Mouse (Mus musculus): Measurements from ENCODE around the gene Foxf1. TPM values are rescaled to one million over a fixed set of nuclear protein-coding genes. Genes with fewer than 3 reads are reported as not detected.
A peak's percentile ranks its signal among the peaks of the same experiment; 100 is the strongest.

The Foxf1 gene
- polyA plus RNA-seq, 1 experiment, result not detected

GRCm38 (mm10) chr8:121120456-121121419 is 36.6 kb downstream of the Foxf1 start:
- Histone ChIP-seq H3ac (ENCODE audit: control insufficient read depth, insufficient read length) (no peak overlapping the region), H3K79me2 (ENCODE audit: control insufficient read depth, insufficient read depth) (peaks cover 39% of the 10 kb centered on the region), H3K4me3 (peak overlapping the region; percentile 82), H3K36me3 (ENCODE audit: control insufficient read depth, insufficient read depth) (no peaks in the 10 kb centered on the region), H3K27me3 (ENCODE audit: control insufficient read depth, insufficient read depth, insufficient read length) (no peaks in the 10 kb centered on the region), H3K4me2 (ENCODE audit: low read depth) (peak overlapping the region; percentile 98)
- no peak for TF ChIP-seq MYOG (IDR thresholded peaks at IDR 0.05; ENCODE audit: control insufficient read depth in 1 of 3, insufficient read depth in 1 of 3, insufficient read length in 2 of 3, low read depth in 2 of 3)
- no peak for TF ChIP-seq MAX (IDR thresholded peaks at IDR 0.05; ENCODE audit: low read depth)
- TF ChIP-seq TCF3 (IDR thresholded peaks at IDR 0.05; ENCODE audit: insufficient read length, low read depth), result no peak
- TF ChIP-seq CEBPB (IDR thresholded peaks at IDR 0.05; ENCODE audit: insufficient read depth, poor library complexity, severe bottlenecking), result no peak
- no peak for TF ChIP-seq POLR2A (IDR thresholded peaks at IDR 0.05; ENCODE audit: insufficient read length, low read depth)
- TF ChIP-seq POLR2AphosphoS2 (IDR thresholded peaks at IDR 0.05; ENCODE audit: insufficient read length, low read depth), result no peak
- TF ChIP-seq REST (IDR thresholded peaks at IDR 0.05; ENCODE audit: insufficient read depth, insufficient read length), result no peak
- no peak for TF ChIP-seq SRF (IDR thresholded peaks at IDR 0.05; ENCODE audit: control insufficient read depth, insufficient read length, low read depth)
- TF ChIP-seq USF1 (IDR thresholded peaks at IDR 0.05; ENCODE audit: low read depth), result no peak

- TF ChIP-seq E2F4 (IDR thresholded peaks at IDR 0.05; ENCODE audit: insufficient read depth), result no peak
- no peak for TF ChIP-seq TCF12 (IDR thresholded peaks at IDR 0.05; ENCODE audit: insufficient read depth, poor library complexity, severe bottlenecking)
- no peak for TF ChIP-seq POLR2A (IDR thresholded peaks at IDR 0.05; ENCODE audit: insufficient read length, low read depth)
- H3K4me3 ChIP-seq, result peak overlapping the region; percentile 82
- no peaks in the 10 kb centered on the region for H3K36me3 ChIP-seq (ENCODE audit: control insufficient read depth, insufficient read depth)
- peaks cover 39% of the 10 kb centered on the region for H3K79me2 ChIP-seq (ENCODE audit: control insufficient read depth, insufficient read depth)
- no peak overlapping the region for H3ac ChIP-seq (ENCODE audit: control insufficient read depth, insufficient read length)
- no peaks in the 10 kb centered on the region for H3K27me3 ChIP-seq (ENCODE audit: control insufficient read depth, insufficient read depth, insufficient read length)
- H3K4me2 ChIP-seq (ENCODE audit: low read depth), result peak overlapping the region; percentile 98
Measured at GRCm38 (mm10) chr8:121121704-121122103, 37.5 kb downstream of the Foxf1 start.

- no peak overlapping the region for H3K4me3 ChIP-seq
- peaks cover 39% of the 10 kb centered on the region for H3K79me2 ChIP-seq (ENCODE audit: control insufficient read depth, insufficient read depth)
- H3K36me3 ChIP-seq (ENCODE audit: control insufficient read depth, insufficient read depth), result no peaks in the 10 kb centered on the region
- TF ChIP-seq TCF12 (IDR thresholded peaks at IDR 0.05; ENCODE audit: insufficient read depth, poor library complexity, severe bottlenecking) (no peak), MYOG (IDR thresholded peaks at IDR 0.05; ENCODE audit: control insufficient read depth in 1 of 3, insufficient read depth in 1 of 3, insufficient read length in 2 of 3, low read depth in 2 of 3) (no peak), REST (IDR thresholded peaks at IDR 0.05; ENCODE audit: insufficient read depth, insufficient read length) (no peak), SRF (IDR thresholded peaks at IDR 0.05; ENCODE audit: control insufficient read depth, insufficient read length, low read depth) (no peak), MAX (IDR thresholded peaks at IDR 0.05; ENCODE audit: low read depth) (no peak), POLR2A (IDR thresholded peaks at IDR 0.05; ENCODE audit: insufficient read length, low read depth) (no peak), POLR2AphosphoS2 (IDR thresholded peaks at IDR 0.05; ENCODE audit: insufficient read length, low read depth) (no peak), E2F4 (IDR thresholded peaks at IDR 0.05; ENCODE audit: insufficient read depth) (no peak), MYOD1 (IDR thresholded peaks at IDR 0.05; ENCODE audit: control insufficient read depth in 1 of 3, insufficient read length in 2 of 3, low read depth in 2 of 3) (no peak), CEBPB (IDR thresholded peaks at IDR 0.05; ENCODE audit: insufficient read depth, poor library complexity, severe bottlenecking) (no peak), TCF3 (IDR thresholded peaks at IDR 0.05; ENCODE audit: insufficient read length, low read depth) (no peak), USF1 (IDR thresholded peaks at IDR 0.05; ENCODE audit: low read depth) (no peak)
- no peaks in the 10 kb centered on the region for H3K27me3 ChIP-seq (ENCODE audit: control insufficient read depth, insufficient read depth, insufficient read length)
- peak overlapping the region; percentile 98 for H3K4me2 ChIP-seq (ENCODE audit: low read depth)
- no peak overlapping the region for H3ac ChIP-seq (ENCODE audit: control insufficient read depth, insufficient read length)
Measured at GRCm38 (mm10) chr8:121122368-121122767, 38.2 kb downstream of the Foxf1 start.

GRCm38 (mm10) chr8:121123113-121123512 is 38.9 kb downstream of the Foxf1 start:
- no peak overlapping the region for H3ac ChIP-seq (ENCODE audit: control insufficient read depth, insufficient read length)
- TF ChIP-seq USF1 (IDR thresholded peaks at IDR 0.05; ENCODE audit: low read depth), result no peak
- TF ChIP-seq MYOG (IDR thresholded peaks at IDR 0.05; ENCODE audit: control insufficient read depth in 1 of 3, insufficient read depth in 1 of 3, insufficient read length in 2 of 3, low read depth in 2 of 3), result no peak
- no peak for TF ChIP-seq MYOD1 (IDR thresholded peaks at IDR 0.05; ENCODE audit: control insufficient read depth in 1 of 3, insufficient read length in 2 of 3, low read depth in 2 of 3)
- TF ChIP-seq REST (IDR thresholded peaks at IDR 0.05; ENCODE audit: insufficient read depth, insufficient read length), result no peak
- TF ChIP-seq TCF3 (IDR thresholded peaks at IDR 0.05; ENCODE audit: insufficient read length, low read depth), result no peak
- no peak for TF ChIP-seq E2F4 (IDR thresholded peaks at IDR 0.05; ENCODE audit: insufficient read depth)
- TF ChIP-seq MAX (IDR thresholded peaks at IDR 0.05; ENCODE audit: low read depth), result no peak
- no peak for TF ChIP-seq SRF (IDR thresholded peaks at IDR 0.05; ENCODE audit: control insufficient read depth, insufficient read length, low read depth)
- TF ChIP-seq POLR2A (IDR thresholded peaks at IDR 0.05; ENCODE audit: insufficient read length, low read depth), result no peak
- TF ChIP-seq CEBPB (IDR thresholded peaks at IDR 0.05; ENCODE audit: insufficient read depth, poor library complexity, severe bottlenecking), result no peak
- TF ChIP-seq TCF12 (IDR thresholded peaks at IDR 0.05; ENCODE audit: insufficient read depth, poor library complexity, severe bottlenecking), result no peak
- no peak for TF ChIP-seq POLR2AphosphoS2 (IDR thresholded peaks at IDR 0.05; ENCODE audit: insufficient read length, low read depth)
- no peaks in the 10 kb centered on the region for H3K27me3 ChIP-seq (ENCODE audit: control insufficient read depth, insufficient read depth, insufficient read length)
- H3K4me3 ChIP-seq, result no peak overlapping the region
- peaks cover 34% of the 10 kb centered on the region for H3K79me2 ChIP-seq (ENCODE audit: control insufficient read depth, insufficient read depth)
- no peak overlapping the region for H3K4me2 ChIP-seq (ENCODE audit: low read depth)
- H3K36me3 ChIP-seq (ENCODE audit: control insufficient read depth, insufficient read depth), result no peaks in the 10 kb centered on the region
